ENCODE assay signal across 8 mouse cellular contexts in genomic region chr7:73531506-73532093, GRCm38 (mm10). TPM values are rescaled to one million over a fixed set of nuclear protein-coding genes. Genes with fewer than 3 reads are reported as not detected.
DNase-seq lines count a peak whose midpoint lies in the region; ATAC-seq and TF ChIP-seq lines count a peak whose summit lies in the region.

No protein-coding gene starts in this region.

- no peak overlapping the region for H3K9ac ChIP-seq in lung, embryonic 16.5 days (ENCODE audit: low read length)
- H3K9ac ChIP-seq in forebrain, embryonic 14.5 days (ENCODE audit: low read length): no peak overlapping the region

- intact Hi-C loops in gastrocnemius, adult 2 months (cut with DNase I): no loop called here

- 55% methylated on average over 7 of the region's 7 CpGs for WGBS in lung, embryonic 16.5 days
- WGBS in lung, adult 2 months: 20% methylated on average over 7 of the region's 7 CpGs
- WGBS in forebrain, embryonic 14.5 days: 68% methylated on average over 7 of the region's 7 CpGs

- no peak for TF ChIP-seq POLR2A in lung, adult 2 months (IDR thresholded peaks at IDR 0.05; ENCODE audit: borderline replicate concordance, extremely low read depth, low read depth, low read length)

- ATAC-seq in lung, embryonic 16.5 days (ENCODE audit: low read depth): no peak
- ATAC-seq in forebrain, embryonic 14.5 days: no peak
- ATAC-seq in monocyte, adult 5-6 weeks (replicated peaks; ENCODE audit: insufficient number of reproducible peaks, low FRiP score, low TSS enrichment, poor library complexity, severe bottlenecking): peak; percentile 66

- TF ChIP-seq CTCF in gastrocnemius, adult 2 months (IDR thresholded peaks at IDR 0.05): no peak
- TF ChIP-seq CTCF in lung, adult 2 months (IDR thresholded peaks at IDR 0.05; ENCODE audit: insufficient read depth, low read length): no peak

- no peak for DNase-seq in gastrocnemius, adult 2 months
- no peak for DNase-seq in gastrocnemius, postnatal 25 days
- no peak for DNase-seq in lung, adult 2 months
- DNase-seq in forebrain, embryonic 14.5 days (ENCODE audit: low spot score): no peak
- DNase-seq in cerebellum, postnatal 36 days: no peak
- DNase-seq in cerebellum, adult 9-11 months: no peak

- H3K9me3 ChIP-seq in lung, embryonic 16.5 days (ENCODE audit: control insufficient read depth, low read length): no peaks in the 10 kb centered on the region
- no peaks in the 10 kb centered on the region for H3K9me3 ChIP-seq in forebrain, embryonic 14.5 days (replicated peaks; ENCODE audit: control insufficient read depth, low read length)

- peaks cover 58% of the 10 kb centered on the region for H3K4me1 ChIP-seq in lung, embryonic 16.5 days (replicated peaks; ENCODE audit: control insufficient read depth, insufficient read depth, low read length)
- peaks cover 46% of the 10 kb centered on the region for H3K4me1 ChIP-seq in lung, adult 2 months (ENCODE audit: control insufficient read depth, insufficient read depth, low read length)
- peaks cover 34% of the 10 kb centered on the region for H3K4me1 ChIP-seq in forebrain, embryonic 14.5 days (ENCODE audit: control insufficient read depth, insufficient read depth, low read length)

- H3K36me3 ChIP-seq in lung, embryonic 16.5 days (ENCODE audit: control insufficient read depth, insufficient read depth, low read length): peaks cover 15% of the 10 kb centered on the region; the same call in 1 of the 2 replicates
- peaks cover 22% of the 10 kb centered on the region; the same call in 1 of the 2 replicates for H3K36me3 ChIP-seq in forebrain, embryonic 14.5 days (ENCODE audit: control insufficient read depth, insufficient read depth, low read length)

- peak overlapping the region; percentile 42 for H3K4me3 ChIP-seq in gastrocnemius, adult 2 months
- no peak overlapping the region for H3K4me3 ChIP-seq in lung, embryonic 16.5 days (ENCODE audit: low read length)
- H3K4me3 ChIP-seq in lung, adult 2 months (replicated peaks; ENCODE audit: extremely low read depth, low read depth, low read length): no peak overlapping the region
- H3K4me3 ChIP-seq in forebrain, embryonic 14.5 days (ENCODE audit: low read depth, low read length): no peak overlapping the region

- no peaks in the 10 kb centered on the region for H3K27me3 ChIP-seq in lung, embryonic 16.5 days (ENCODE audit: control insufficient read depth, insufficient read depth, low read depth, low read length)
- H3K27me3 ChIP-seq in forebrain, embryonic 14.5 days (replicated peaks; ENCODE audit: control insufficient read depth, insufficient read depth, low read length): no peaks in the 10 kb centered on the region

- no peak overlapping the region for H3K4me2 ChIP-seq in lung, embryonic 16.5 days (ENCODE audit: low read depth, low read length)
- no peak overlapping the region for H3K4me2 ChIP-seq in forebrain, embryonic 14.5 days (ENCODE audit: low read length)

- H3K27ac ChIP-seq in gastrocnemius, adult 2 months: peak overlapping the region; percentile 99
- H3K27ac ChIP-seq in lung, embryonic 16.5 days (ENCODE audit: low read length): peak overlapping the region; percentile 23
- 0 out of 2 replicates have a peak overlapping the region, but pooled peaks have one; percentile 36 for H3K27ac ChIP-seq in forebrain, embryonic 14.5 days (ENCODE audit: low read depth, low read length)

RNA-seq across cellular contexts. Expression of gene Chd2, which starts 10.0 kb away (rescaled TPM):
- total RNA-seq in gastrocnemius, adult 2 months (2021): 10 to 100 TPM; 40.7 to 48.4 TPM
- total RNA-seq in gastrocnemius, postnatal 25 days (2021): 10 to 100 TPM; 30.2 to 38.4 TPM
- 53.7 and 58.9 TPM in 2 replicates for polyA plus RNA-seq in lung, embryonic 16.5 days (2015; fragmentation: Nextera tagmentation; extraction: Ambion mirVana)
- 41.0 and 48.5 TPM in 2 replicates for polyA plus RNA-seq in lung, adult 2 months (2012; rRNA removed)
- 40.2 and 43.4 TPM in 2 replicates for polyA plus RNA-seq in forebrain, embryonic 14.5 days (2014; fragmentation: Nextera tagmentation; extraction: Ambion mirVana)
- total RNA-seq in monocyte, adult 5-6 weeks (2017): 241 to 361 TPM (median 252 TPM) in 3 replicates

Comparison
In these comparisons a context has a peak if more than half of its experiments do, and no peak if none do; other contexts are left out.
1. H3K27ac ChIP-seq: peak in every context shown above with its lines; median percentile 99 in gastrocnemius, adult 2 months; 36 in forebrain, embryonic 14.5 days; 23 in lung, embryonic 16.5 days.